Mouse (Mus musculus) MEL (cell line): Measurements from ENCODE around the gene Dgkh. TPM values are rescaled to one million over a fixed set of nuclear protein-coding genes. Genes with fewer than 3 reads are reported as not detected.

Source experiments
- DNase-seq: peaks from one replicate; pipeline ENCODE4 v3.0.0; 2011; ENCODE audit warnings: low read depth, low spot score
- H3K27ac ChIP-seq: 2 replicates; pipeline ENCODE4 v1.5.1; 2012; ENCODE audit warnings: low read depth, mild to moderate bottlenecking, control low read depth, low read length, moderate library complexity; ENCODE audit not compliant: control insufficient read depth
- H3K27me3 ChIP-seq, 2 experiments: fragments of 150-350 bp in 1 of 2; sonication (generic) in 1 of 2; 2 replicates each; pipeline ENCODE4 v1.6.1; 2012; ENCODE audit warnings: low read length in 2 of 2, mild to moderate bottlenecking in 2 of 2, improper control_type of control experiment in 1 of 2, moderate library complexity in 1 of 2; ENCODE audit not compliant: insufficient read depth in 2 of 2, control insufficient read depth in 1 of 2
- H3K36me3 ChIP-seq, 2 experiments: 2 replicates each; pipeline ENCODE4 v1.6.1; 2012 to 2014; ENCODE audit warnings: low read length in 2 of 2, improper control_type of control experiment in 1 of 2, inconsistent platforms in 1 of 2, mild to moderate bottlenecking in 1 of 2; ENCODE audit not compliant: insufficient read depth in 2 of 2, control insufficient read depth in 1 of 2
- H3K4me1 ChIP-seq, 2 experiments: fragments of 150-350 bp in 1 of 2; sonication (generic) in 1 of 2; 2 replicates each; pipeline ENCODE4 v1.6.1; 2012; ENCODE audit warnings: low read length in 2 of 2, improper control_type of control experiment in 1 of 2, mild to moderate bottlenecking in 1 of 2; ENCODE audit not compliant: insufficient read depth in 2 of 2, control insufficient read depth in 1 of 2
- H3K4me3 ChIP-seq, 2 experiments: fragments of 150-350 bp in 1 of 2; sonication (generic) in 1 of 2; 2 replicates each; pipeline ENCODE4 v1.5.1; 2012; ENCODE audit warnings: low read depth in 2 of 2, low read length in 2 of 2, mild to moderate bottlenecking in 2 of 2, moderate library complexity in 2 of 2, control low read depth in 1 of 2, improper control_type of control experiment in 1 of 2; ENCODE audit not compliant: control insufficient read depth in 1 of 2, insufficient read depth in 1 of 2
- H3K79me2 ChIP-seq: 2 replicates; pipeline ENCODE4 v1.6.1; 2012; ENCODE audit warnings: mild to moderate bottlenecking, low read length, moderate library complexity; ENCODE audit not compliant: control insufficient read depth, poor library complexity, insufficient read depth
- H3K9ac ChIP-seq: 2 replicates; pipeline ENCODE4 v1.6.1; 2012; ENCODE audit warnings: low read depth, mild to moderate bottlenecking, control low read depth, low read length, moderate library complexity; ENCODE audit not compliant: control insufficient read depth, poor library complexity, severe bottlenecking
- H3K9me3 ChIP-seq: fragments of 150-350 bp; sonication (generic); replicated peaks from 2 replicates; pipeline ENCODE4 v1.6.1; 2012; ENCODE audit warnings: mild to moderate bottlenecking, low read length, improper control_type of control experiment, moderate library complexity; ENCODE audit not compliant: insufficient read depth
- E2F4 ChIP-seq: IDR thresholded peaks from 2 replicates; pipeline ENCODE4 v1.6.1; 2011; ENCODE audit warnings: low read depth, low read length, improper control_type of control experiment, borderline replicate concordance
- ETS1 ChIP-seq: IDR thresholded peaks from 2 replicates; pipeline ENCODE4 v1.6.1; 2012; ENCODE audit warnings: low read depth, mild to moderate bottlenecking, inconsistent platforms, low read length, improper control_type of control experiment, moderate library complexity
- GABPA ChIP-seq: IDR thresholded peaks from 2 replicates; pipeline ENCODE4 v1.6.1; 2012; ENCODE audit warnings: low read depth, mild to moderate bottlenecking, inconsistent platforms, low read length, improper control_type of control experiment, moderate library complexity
- GATA1 ChIP-seq: IDR thresholded peaks from 2 replicates; pipeline ENCODE4 v1.6.1; 2011; ENCODE audit warnings: low read depth, low read length, improper control_type of control experiment
- JUND ChIP-seq: IDR thresholded peaks from 2 replicates; pipeline ENCODE4 v1.6.1; 2011; ENCODE audit warnings: low read depth, mild to moderate bottlenecking, improper control_type of control experiment, low read length
- KAT2A ChIP-seq: conservative IDR thresholded peaks from 2 replicates; pipeline ENCODE4 v1.6.1; 2012; ENCODE audit warnings: low read depth, low read length, improper control_type of control experiment, inconsistent platforms
- MAFK ChIP-seq: IDR thresholded peaks from 2 replicates; pipeline ENCODE4 v1.6.1; 2011; ENCODE audit warnings: low read depth, mild to moderate bottlenecking, low read length, improper control_type of control experiment, borderline replicate concordance
- MAX ChIP-seq: IDR thresholded peaks from 2 replicates; pipeline ENCODE4 v1.6.1; 2011; ENCODE audit warnings: low read length, improper control_type of control experiment
- MXI1 ChIP-seq: IDR thresholded peaks from 2 replicates; pipeline ENCODE4 v1.6.1; 2011; ENCODE audit warnings: mild to moderate bottlenecking, low read depth, low read length, improper control_type of control experiment
- MYC ChIP-seq: IDR thresholded peaks from 2 replicates; pipeline ENCODE4 v1.6.1; 2011; ENCODE audit warnings: low read depth, mild to moderate bottlenecking, low read length, improper control_type of control experiment, moderate library complexity
- NELFE ChIP-seq: IDR thresholded peaks from 2 replicates; pipeline ENCODE4 v1.6.1; 2011; ENCODE audit warnings: low read depth, low read length, improper control_type of control experiment
- POLR2A ChIP-seq, 2 experiments: IDR thresholded peaks; 2 replicates each; pipeline ENCODE4 v1.6.1; 2011 to 2012; ENCODE audit warnings: low read length in 2 of 2, mild to moderate bottlenecking in 2 of 2, control low read depth in 1 of 2, improper control_type of control experiment in 1 of 2, low read depth in 1 of 2, moderate library complexity in 1 of 2; ENCODE audit not compliant: control insufficient read depth in 1 of 2, insufficient read depth in 1 of 2, poor library complexity in 1 of 2
- POLR2AphosphoS2 ChIP-seq: IDR thresholded peaks from 2 replicates; pipeline ENCODE4 v1.6.1; 2011; ENCODE audit warnings: low read length, improper control_type of control experiment
- RAD21 ChIP-seq: IDR thresholded peaks from 2 replicates; pipeline ENCODE4 v1.6.1; 2011; ENCODE audit warnings: mild to moderate bottlenecking, low read depth, low read length, improper control_type of control experiment
- SIN3A ChIP-seq: IDR thresholded peaks from 2 replicates; pipeline ENCODE4 v1.6.1; 2012; ENCODE audit warnings: low read length, improper control_type of control experiment, inconsistent platforms
- UBTF ChIP-seq: IDR thresholded peaks from 2 replicates; pipeline ENCODE4 v1.6.1; 2012; ENCODE audit warnings: low read depth, mild to moderate bottlenecking, inconsistent platforms, low read length, improper control_type of control experiment, moderate library complexity, borderline replicate concordance; ENCODE audit not compliant: insufficient read depth
- USF2 ChIP-seq, 2 experiments: IDR thresholded peaks; 2 replicates each; pipeline ENCODE4 v1.6.1; 2011 to 2012; ENCODE audit warnings: improper control_type of control experiment in 2 of 2, low read length in 2 of 2, borderline replicate concordance in 1 of 2, inconsistent platforms in 1 of 2, low read depth in 1 of 2, mild to moderate bottlenecking in 1 of 2; ENCODE audit not compliant: insufficient read depth in 1 of 2
- ZC3H11A ChIP-seq: IDR thresholded peaks from 2 replicates; pipeline ENCODE4 v1.6.1; 2012; ENCODE audit warnings: low read depth, mild to moderate bottlenecking, inconsistent platforms, low read length, improper control_type of control experiment
- ZMIZ1 ChIP-seq: IDR thresholded peaks from 2 replicates; pipeline ENCODE4 v1.6.1; 2012; ENCODE audit warnings: low read depth, mild to moderate bottlenecking, inconsistent platforms, low read length, improper control_type of control experiment, moderate library complexity
- polyA plus RNA-seq, 2 experiments: library from polyadenylated mRNA; stranded (reverse) in 1 of 2; unstranded in 1 of 2; fragments of >175 nt in 1 of 2; fragments of >200 nt in 1 of 2; gene quantifications; 2 replicates each; pipeline versions ENCODE4 v1.2.1 to v1.2.4; 2012; ENCODE audit warnings: low replicate concordance in 2 of 2, low read depth in 1 of 2; ENCODE audit not compliant: insufficient read length in 2 of 2, insufficient read depth in 1 of 2, missing spikeins in 1 of 2
- total RNA-seq: library from RNA; depleted of rRNA; stranded (reverse); fragments of 300-350 nt; gene quantifications from 2 replicates; pipeline ENCODE4 v1.2.3, GENCODE M21; 2012

The Dgkh gene
- total and polyA plus RNA-seq, 3 experiments: under 0.01 TPM; not detected in 2

- no peaks in the 10 kb centered on the region for H3K27me3 ChIP-seq
Measured at GRCm38 (mm10) chr14:78639691-78640090, 92.9 kb downstream of the Dgkh start.

GRCm38 (mm10) chr14:78635612-78636400, 96.8 kb downstream of the Dgkh start:
- Histone ChIP-seq H3K4me1 (no peaks in the 10 kb centered on the region), H3K9ac (no peak overlapping the region), H3K36me3 (no peaks in the 10 kb centered on the region), H3K27ac (no peak overlapping the region), H3K27me3 (peaks cover 0 to 2% of the 10 kb centered on the region in 2 experiments; a peak in 1 of 4 replicates), H3K4me3 (no peak overlapping the region), H3K79me2 (no peaks in the 10 kb centered on the region), H3K9me3 (no peaks in the 10 kb centered on the region)
- no peak for TF ChIP-seq USF2 (IDR thresholded peaks at IDR 0.05; ENCODE audit: borderline replicate concordance in 1 of 2, insufficient read depth in 1 of 2, low read depth in 1 of 2, low read length in 2 of 2)
- no peak for TF ChIP-seq UBTF
- no peak for TF ChIP-seq ZC3H11A
- no peak for TF ChIP-seq MXI1
- no peak for TF ChIP-seq MAX
- TF ChIP-seq MYC: no peak
- TF ChIP-seq GABPA: no peak
- TF ChIP-seq SIN3A: no peak
- TF ChIP-seq MAFK: no peak
- no peak for TF ChIP-seq RAD21
- no peak for TF ChIP-seq ZMIZ1
- TF ChIP-seq ETS1: no peak
- DNase-seq: no peak

More at GRCm38 (mm10) chr14:78639691-78640090, 92.9 kb downstream of the Dgkh start:
- DNase-seq: no peak
- no peak overlapping the region for H3K9ac ChIP-seq
- TF ChIP-seq JUND: no peak
- no peak for TF ChIP-seq ZC3H11A
- no peak for TF ChIP-seq RAD21
- no peak for TF ChIP-seq MAX
- no peak for TF ChIP-seq E2F4
- TF ChIP-seq ETS1: no peak
- TF ChIP-seq POLR2AphosphoS2: no peak
- TF ChIP-seq NELFE: no peak
- no peak for TF ChIP-seq GATA1
- no peak for TF ChIP-seq KAT2A
- TF ChIP-seq POLR2A (IDR thresholded peaks at IDR 0.05; ENCODE audit: control insufficient read depth in 1 of 2, insufficient read depth in 1 of 2, low read depth in 1 of 2, low read length in 2 of 2, poor library complexity in 1 of 2): no peak
- H3K79me2 ChIP-seq: no peaks in the 10 kb centered on the region
- H3K27ac ChIP-seq: no peak overlapping the region
- H3K4me1 ChIP-seq: no peaks in the 10 kb centered on the region
- no peaks in the 10 kb centered on the region for H3K9me3 ChIP-seq
- H3K4me3 ChIP-seq: no peak overlapping the region
- H3K36me3 ChIP-seq: no peaks in the 10 kb centered on the region
